Mouse (Mus musculus) left cerebral cortex, postnatal 25 days (tissue): ENCODE data around the gene Lipc. TPM values are rescaled to one million over a fixed set of nuclear protein-coding genes. Genes with fewer than 3 reads are reported as not detected.
A peak's percentile ranks its signal among the peaks of the same experiment; 100 is the strongest.

Experiments used
- DNase-seq, 2 experiments: peaks; one replicate each; pipeline ENCODE4 v3.0.0; 2022; ENCODE audit warnings: low spot score in 2 of 2, mixed read lengths in 1 of 2
- intact Hi-C: fragments of 180-260 bp; cut with DNase I; formaldehyde crosslinking; loops from one replicate; pipeline ENCODE4 v1.15.1; 2025
- total RNA-seq, 2 experiments: library from RNA; stranded (reverse); gene quantifications; 2 replicates each; pipeline ENCODE4 v1.2.3; 2021

The Lipc gene
- under 1 TPM in 1 of 2 experiments, not detected in 1; 0.37 TPM for total RNA-seq

DNA sequence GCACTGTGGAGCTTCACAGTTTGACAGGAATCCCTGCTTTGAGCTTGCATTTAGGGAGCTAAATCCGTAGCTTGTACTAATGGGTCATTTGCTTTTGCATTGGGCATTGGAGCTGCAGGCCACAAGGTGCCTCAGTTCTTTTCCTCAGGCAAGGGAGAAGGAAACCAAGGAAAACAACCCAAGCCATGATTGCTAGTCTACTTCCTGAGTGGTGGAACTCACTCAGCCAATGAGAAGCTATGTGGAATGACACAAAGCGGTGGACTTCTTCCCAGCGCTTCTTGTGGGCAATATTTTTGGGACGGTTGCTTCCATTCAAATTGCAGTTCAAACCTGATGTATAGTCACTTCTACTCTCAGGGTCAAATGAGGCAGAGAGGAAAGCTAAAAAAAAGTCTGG is at the start of gene Lipc:
Gene Lipc (minus strand): TSS at position 101 of the 400 bp plus-strand sequence.
- intact Hi-C loops, result no loop called here
- DNase-seq, result no peak

DNA sequence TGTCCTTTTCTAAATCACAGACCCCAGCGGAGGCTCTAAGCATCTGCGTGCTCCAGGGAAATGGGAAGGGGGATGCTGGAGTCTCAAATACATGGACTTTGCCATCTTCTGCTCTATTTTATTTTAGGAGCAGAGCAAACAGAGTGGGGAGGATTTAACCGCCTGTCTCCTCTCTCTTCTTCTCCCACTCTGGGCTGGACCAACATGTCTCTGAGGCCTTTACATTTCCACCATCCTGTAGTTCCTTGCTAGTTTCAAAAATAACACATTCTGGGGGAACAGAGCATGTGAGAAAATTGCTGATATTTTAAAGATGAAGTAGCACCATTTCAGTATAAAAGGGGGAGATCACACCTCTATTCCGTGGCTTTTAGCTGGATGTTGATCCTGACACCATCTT is 47.1 kb upstream of the Lipc start:
- DNase-seq, result peak; percentile 26 to 81
- intact Hi-C loops, result loop anchor here (1.0 to 5.0 kb wide), 3 partner anchors 33 to 207 kb away; no protein-coding TSS in a partner anchor

DNA sequence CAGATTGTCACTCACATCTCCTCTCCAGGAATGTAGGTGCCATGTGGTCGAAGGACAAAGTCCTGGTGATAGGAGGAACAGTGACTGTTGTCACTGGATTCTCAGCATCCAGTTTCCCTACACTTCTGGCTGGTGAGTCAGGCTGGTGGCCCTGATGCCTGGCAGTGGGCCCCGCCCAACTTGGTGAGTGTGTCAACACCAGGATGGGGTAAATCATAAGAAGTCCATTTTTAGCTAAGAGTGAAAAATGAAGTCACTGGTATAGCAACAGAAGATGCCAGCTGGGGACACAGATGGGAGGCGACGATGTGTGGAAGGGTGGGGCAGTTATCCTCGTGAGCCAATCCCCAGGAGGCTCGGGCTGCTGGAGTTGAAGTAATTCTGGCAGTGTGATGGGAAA is 46.7 kb upstream of the Lipc start:
- intact Hi-C loops, result loop anchor here (1.0 to 5.0 kb wide), 4 partner anchors 18 to 206 kb away; no protein-coding TSS in a partner anchor

DNA sequence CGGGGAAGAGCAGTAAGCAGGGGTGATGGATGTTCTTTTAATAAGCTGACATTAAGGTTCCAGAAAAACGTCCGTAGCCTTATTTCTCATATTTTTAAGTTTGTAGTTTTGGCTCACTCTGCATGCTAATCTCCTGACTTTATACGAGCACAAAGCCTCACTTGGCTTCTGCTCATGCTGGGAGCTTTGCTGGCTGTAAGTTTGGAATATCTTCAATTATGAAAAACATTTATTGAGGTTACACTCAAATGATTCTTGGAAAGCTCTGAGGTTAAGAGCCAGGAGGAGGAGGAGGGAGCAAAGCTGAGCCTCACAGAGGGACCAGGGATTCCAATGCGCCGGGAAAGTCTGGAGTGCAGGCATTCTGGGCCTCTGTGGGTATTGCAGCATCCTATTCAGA is 41.3 kb upstream of the Lipc start:
- no peak for DNase-seq
- intact Hi-C loops, result no loop called here

More for the DNA sequence above, 46.7 kb upstream of the Lipc start:
- DNase-seq, result peak; percentile 75 to 96

DNA sequence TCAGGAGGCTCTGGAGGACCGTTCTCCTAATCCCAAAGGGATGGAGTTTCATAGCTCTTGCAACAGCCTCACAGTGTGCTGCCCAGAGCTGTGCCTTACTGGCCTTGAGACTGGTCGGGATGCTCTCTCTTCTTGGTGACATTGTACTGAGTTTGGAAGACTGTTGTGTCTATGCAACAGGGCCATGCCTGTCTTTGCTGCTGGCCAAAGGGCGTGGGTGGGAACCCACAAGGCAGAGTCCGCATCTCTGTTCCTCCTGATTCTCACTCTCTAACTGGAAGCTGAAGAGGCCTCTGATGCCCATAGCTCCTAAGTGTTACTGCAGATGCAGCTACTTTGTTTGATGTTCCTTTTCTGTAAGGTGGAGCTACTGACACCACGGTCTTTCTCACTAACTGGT is 39.4 kb upstream of the Lipc start:
- DNase-seq, result no peak
- intact Hi-C loops, result no loop called here

DNA sequence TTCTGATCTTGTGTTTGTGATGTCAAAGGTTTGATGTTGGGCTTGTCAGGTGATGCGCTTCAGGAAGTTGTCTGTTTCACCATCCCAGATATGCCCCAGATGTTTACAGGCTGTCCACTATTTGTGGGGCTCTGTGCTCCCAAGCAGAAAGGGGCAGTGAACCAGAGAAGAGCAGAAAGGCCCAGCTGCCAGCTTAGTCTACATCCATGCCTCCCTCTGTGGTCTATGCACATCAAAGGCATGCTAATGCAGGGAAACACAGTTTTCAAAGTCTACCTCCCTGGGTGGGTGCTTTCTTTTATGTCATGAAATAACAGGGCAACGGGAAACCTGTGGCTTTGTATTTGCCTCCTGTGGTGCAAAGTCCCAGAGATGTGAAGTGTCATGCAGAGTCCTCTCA is 35.2 kb upstream of the Lipc start:
- DNase-seq, result no peak
- intact Hi-C loops, result no loop called here

DNA sequence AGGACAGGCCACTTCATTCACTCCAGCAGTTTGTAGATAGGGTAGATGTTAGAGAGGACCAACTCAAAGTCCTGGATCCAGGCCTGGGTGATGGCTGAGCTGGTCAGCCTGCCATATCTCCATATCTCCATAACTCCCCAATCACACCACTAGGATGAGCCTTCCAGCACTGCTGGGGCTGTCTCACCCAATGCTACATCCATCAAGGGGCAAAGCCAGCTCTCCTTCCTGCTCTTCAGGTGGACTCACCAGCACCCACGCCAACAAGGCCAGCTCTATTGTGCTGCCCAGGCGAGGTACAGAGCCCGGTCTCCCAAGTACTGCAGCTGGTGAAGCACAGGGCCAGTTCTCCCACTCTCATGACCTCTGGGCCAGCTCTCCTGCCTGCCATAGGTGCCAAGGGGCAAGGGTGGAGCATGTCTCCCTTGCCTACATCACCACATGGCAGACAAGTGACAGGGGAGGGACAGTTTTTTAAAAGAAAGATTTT is 31.0 kb upstream of the Lipc start:
- intact Hi-C loops, result no loop called here
- no peak for DNase-seq

DNA sequence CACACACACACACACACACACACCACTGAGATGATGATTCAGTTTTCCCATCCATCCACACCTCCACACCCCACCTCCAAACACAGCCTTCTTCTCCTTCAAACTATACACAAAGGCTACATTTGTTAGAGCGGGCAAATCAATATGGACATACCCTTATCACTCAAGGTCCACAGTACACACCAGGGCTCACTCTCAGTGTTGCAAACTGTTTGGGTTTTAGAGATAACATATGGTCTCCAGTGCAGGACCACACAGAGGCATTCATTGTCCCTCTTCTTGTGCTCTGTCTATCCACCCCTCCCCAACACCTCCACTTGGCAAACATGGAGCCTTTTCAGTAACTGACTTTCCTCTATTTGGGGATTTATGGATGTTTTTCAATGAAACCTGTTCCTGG is 29.7 kb upstream of the Lipc start:
- no peak for DNase-seq
- intact Hi-C loops, result no loop called here

DNA sequence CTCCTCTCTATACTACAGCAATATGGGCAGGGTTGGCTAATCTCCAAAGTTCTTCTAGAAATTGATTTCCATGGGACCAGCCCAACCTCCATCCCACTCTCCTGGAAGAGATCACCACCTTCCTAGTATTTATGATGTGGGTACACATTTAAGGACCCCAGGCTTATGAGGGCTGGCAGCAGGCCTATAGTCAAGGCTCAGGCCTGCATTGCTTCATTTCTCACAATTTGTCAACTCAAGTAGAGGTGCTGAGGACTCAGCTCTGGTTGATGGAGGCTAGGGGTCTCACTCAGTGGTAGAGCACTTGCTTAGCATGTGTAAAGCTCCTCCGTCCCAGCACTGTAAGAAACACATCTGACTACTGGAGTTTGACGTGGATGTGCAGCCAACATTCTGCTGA is 27.6 kb upstream of the Lipc start:
- no peak for DNase-seq
- intact Hi-C loops, result no loop called here

DNA sequence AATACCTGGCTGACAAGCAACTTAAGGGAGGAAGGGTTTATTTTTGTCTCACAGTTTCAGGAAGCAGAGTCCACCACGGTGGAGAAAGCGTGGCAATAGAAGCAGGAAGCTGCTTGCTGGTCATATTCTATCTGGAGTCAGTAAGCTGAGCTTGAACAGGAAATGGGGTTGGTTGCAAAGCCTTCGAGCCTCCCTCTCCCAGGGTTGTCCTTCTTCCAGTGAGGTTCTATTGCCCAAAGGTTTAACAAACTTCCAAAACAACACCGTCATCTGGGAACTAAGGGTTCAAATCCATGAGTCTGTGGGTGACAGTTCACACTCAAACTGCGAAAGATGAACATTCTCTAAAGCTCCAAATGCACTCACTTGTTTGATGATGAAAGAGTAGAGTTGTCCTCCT is 27.1 kb upstream of the Lipc start:
- intact Hi-C loops, result no loop called here
- no peak for DNase-seq

DNA sequence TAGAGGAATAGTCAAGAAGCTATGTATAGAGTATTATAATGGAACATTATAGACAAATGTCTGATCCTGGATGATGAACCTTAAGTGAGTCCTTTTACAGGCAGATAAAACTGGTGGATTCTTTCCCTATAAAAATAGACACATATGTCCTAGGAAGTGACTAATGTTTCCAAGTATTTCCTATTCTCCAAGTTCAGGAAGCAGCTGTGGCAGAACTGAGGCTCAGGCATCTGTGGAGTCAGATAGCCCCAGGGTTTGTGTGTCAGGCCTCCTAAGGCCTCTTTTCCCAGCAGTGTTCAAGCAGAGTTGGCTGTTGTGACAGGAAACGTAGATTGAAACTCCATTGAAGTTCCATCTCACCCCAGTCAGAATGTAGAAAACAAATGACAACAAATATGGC is 25.4 kb upstream of the Lipc start:
- no peak for DNase-seq
- intact Hi-C loops, result no loop called here

DNA sequence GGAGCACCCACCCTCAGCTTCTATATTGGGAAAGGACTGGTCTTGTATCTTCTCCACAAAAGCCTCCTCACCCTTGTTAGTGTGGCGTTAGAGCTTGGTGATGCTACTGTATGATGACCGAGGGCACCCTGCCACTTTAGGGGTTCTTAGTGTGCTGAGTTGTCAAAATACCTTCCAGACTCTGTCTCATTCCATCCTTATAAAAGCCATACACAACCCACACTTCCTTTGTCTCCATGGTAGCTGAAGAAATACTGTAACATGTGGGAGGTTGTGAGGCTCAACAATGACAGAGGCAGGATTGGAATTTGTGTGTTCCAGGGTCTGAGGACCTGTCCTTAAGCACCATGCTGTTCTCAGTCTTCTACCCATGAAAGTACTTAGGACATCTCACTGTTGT is 23.9 kb upstream of the Lipc start:
- intact Hi-C loops, result no loop called here
- peak in 1 of 2 experiments; percentile 62 for DNase-seq

DNA sequence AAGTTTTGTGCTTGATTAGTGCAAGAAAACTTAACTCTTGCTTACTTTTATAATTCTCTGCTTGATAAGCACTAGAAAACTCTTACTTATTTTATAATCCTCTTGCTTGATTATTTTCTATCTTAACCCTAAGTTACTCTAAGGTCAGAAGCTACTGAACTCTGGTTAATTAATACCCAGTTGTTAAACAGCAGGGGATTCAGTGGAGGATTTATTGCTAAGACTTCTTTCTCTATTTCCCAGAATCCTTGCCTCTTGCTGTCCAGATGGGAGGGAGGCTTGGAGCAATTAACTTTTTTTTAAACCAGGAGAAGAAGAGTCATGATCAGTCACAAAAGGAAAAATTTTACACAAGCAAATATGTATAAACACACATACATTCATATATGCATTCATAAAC is 21.3 kb upstream of the Lipc start:
- intact Hi-C loops, result no loop called here
- DNase-seq, result no peak

DNA sequence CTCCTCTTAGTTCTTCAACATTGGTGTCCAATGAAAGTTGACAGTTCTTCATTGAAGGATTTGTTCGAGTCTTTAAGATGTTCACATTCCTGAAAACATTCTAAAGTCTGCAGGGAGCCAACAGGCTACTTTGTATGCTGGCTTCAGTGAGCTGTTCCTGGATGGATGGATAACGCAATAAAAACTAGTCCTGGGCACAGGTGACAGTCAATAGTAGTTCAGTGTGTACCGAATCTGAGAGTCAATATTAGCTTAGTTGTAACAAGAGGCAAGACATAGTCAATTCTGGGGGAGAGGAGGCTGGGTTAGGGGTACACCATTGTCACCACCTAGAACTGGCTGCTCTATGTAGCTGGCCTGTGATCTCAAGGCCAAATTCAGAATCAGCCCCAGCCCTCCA is 17.2 kb upstream of the Lipc start:
- DNase-seq, result no peak
- intact Hi-C loops, result loop anchor here (5.0 kb wide), 1 partner anchor 103 kb away; no protein-coding TSS in a partner anchor

DNA sequence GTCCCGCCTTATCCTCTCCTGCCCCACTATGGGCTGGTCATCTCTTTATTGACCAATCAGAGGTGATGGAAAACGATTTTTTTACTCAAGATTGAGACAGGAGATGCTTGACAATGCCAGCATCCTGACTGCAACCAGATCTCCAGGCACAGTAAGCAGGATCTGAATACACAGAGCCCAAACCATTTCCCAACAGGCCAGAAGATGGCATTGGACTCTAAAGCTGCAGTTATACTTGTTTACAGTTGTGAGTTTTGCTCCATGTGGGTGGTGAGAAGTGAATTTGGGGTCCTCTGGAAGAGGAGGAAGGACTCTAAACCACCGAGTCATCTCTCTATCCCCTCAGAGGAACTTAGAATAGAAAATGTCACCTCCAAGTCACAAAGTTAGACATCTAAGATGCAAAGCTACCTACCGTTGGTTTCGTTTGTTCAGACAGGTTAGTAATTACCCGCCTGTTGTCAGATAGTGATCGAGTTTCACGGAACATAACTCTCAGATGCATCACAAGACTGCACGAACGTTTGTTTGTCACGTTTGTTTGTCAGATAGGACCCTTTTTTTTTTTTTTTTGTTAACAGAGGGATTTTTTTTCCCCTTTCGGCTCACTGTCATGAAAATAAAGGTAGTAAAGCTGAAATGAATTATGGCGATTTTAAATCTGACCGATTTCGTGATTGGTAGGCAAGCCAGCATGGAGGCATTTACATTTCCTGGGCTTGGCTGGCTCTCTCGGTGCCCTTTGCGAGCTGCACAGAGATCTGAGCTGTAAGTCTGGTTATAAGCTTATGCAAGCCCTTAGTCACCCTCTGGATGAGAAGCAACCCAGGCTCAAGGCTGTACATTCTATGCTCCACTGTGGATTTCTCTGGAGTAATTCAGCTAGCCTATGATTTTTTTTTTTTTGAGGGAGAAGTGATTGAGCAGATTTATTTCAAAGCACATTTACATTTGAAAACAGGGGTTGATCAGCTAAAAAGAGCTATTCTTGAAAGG is 14.3 kb upstream of the Lipc start:
- intact Hi-C loops, result loop anchor here (1.0 to 5.0 kb wide), 2 partner anchors 33 to 106 kb away; no protein-coding TSS in a partner anchor
- DNase-seq, result peak in 1 of 2 experiments; percentile 47

DNA sequence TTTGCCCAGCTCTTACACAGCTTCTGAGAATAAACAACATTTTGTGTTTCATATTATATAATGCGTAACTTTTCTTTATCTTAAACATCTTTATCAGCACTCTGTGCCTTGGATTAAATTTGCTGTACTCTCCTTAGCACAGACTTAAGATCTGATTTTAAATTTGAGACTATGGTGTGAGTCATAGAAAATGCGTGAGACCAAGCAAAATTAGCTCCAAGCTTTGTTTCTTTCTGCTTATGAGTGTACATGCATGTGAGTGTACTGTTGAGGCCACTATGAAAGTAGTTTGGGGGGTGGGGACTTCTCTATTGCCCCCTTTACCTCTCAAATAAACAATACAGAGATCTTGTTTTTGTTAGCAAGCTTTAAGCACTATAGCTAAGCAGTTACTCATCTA is 13.4 kb upstream of the Lipc start:
- DNase-seq, result peak in 1 of 2 experiments; percentile 64
- intact Hi-C loops, result loop anchor here (5.0 kb wide), 1 partner anchor 107 kb away; no protein-coding TSS in a partner anchor

DNA sequence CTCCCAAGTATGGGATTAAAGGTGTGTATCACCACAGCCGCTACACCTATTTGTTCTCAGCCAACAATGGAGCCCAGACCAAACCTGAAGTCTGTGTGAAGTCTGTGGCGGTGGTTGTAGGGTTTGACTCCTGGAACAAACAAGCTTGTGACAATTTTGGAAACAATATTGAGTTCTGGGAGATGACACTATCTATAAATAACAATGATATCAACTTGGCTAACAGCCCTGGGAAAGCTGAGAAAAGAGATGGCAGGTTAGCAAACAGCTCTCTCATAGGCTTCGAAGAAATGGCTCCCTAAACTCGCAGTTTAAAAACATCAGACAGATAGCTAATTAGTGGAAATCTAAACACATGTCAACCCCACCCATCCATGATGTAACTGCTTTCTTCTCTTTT is 13.0 kb upstream of the Lipc start:
- no peak for DNase-seq
- intact Hi-C loops, result loop anchor here (5.0 kb wide), 1 partner anchor 107 kb away; no protein-coding TSS in a partner anchor

DNA sequence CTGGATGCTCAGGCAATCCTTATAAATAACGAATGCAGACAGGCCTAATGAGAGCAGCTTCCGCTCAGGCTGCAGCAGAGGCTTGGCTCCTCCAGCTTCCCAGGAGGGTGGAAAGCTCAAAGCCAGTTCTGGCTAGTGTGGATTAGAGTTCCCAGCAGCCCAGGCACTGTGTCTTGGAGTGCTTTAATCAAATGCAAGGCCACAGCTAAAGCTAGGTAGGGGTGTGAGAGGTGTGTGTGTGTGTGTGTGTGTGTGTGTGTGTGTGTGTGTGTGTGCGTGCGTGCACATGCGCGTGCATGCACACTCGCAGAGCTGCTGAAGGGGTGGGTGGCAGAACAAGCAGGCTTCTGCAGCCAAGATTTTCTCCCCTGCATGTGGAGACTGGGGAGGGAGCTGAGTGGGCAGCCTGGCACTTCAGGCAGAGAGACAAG is 11.4 kb upstream of the Lipc start:
- DNase-seq, result peak; percentile 62 to 87
- intact Hi-C loops, result no loop called here

DNA sequence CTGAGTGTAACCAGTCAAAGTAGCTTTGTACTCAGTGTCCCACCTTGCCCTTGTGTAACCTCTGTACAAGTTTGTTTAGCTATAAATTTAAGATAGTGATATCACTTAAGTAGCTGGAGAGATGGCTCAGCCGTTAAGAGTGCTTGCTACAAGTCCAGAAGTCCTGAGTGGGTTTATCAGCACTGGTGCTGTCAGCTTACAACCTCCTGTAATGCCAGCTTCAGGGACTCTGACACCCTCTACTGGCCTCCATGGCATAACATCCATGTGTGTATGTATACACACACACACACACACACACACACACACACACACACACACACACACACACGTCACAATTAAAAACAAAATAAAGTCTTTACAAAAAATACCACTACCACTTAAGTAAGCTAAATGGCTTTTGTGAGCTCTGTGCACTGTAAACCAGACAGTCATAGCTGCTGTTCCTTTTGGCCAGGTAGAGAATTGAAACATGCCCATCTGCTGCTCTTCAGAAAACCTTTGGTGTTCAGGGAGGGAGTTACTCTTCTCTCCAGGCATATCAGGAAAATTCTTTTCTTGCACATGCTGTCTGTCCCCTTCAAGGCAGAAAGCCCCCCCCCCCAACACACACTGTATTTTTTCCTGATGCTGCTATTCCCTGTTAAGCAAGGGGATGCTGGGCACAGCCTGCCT is 10.9 kb upstream of the Lipc start:
- intact Hi-C loops, result no loop called here
- no peak for DNase-seq

DNA sequence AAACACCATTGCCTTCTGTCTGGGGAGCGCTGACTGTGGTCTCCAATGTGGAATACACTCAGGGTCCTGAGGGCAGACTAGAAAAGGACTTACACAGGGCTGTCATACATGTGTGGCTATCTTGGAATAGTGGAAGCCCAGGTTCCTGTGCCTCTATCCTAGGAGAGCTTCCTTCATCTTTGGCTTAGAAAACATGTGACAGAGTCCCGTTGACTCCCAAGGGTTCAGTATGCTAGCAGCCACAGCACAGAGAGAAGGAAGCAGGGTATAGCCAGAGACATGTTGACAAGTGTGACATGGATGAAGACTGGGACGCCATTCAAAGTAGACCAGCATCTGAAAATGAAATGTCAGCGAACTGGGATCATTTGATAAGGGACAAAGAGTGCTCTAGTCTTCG is 8.3 kb upstream of the Lipc start:
- no peak for DNase-seq
- intact Hi-C loops, result no loop called here
